Mouse (Mus musculus) ES-E14 (cell line): ENCODE data around the gene Cul3.

ENCODE experiments used
- CHD2 ChIP-seq: IDR thresholded peaks from 2 replicates; pipeline ENCODE4 v1.6.1; 2014; ENCODE audit warnings: mild to moderate bottlenecking, low read depth, low read length, inconsistent platforms
- HCFC1 ChIP-seq: IDR thresholded peaks from 2 replicates; pipeline ENCODE4 v1.6.1; 2012; ENCODE audit warnings: low read length, inconsistent platforms, borderline replicate concordance; ENCODE audit not compliant: insufficient read depth
- MAFK ChIP-seq: IDR thresholded peaks from 2 replicates; pipeline ENCODE4 v1.6.1; 2014; ENCODE audit warnings: mild to moderate bottlenecking, low read depth, low read length, inconsistent platforms; ENCODE audit not compliant: insufficient read depth
- ZNF384 ChIP-seq: IDR thresholded peaks from 2 replicates; pipeline ENCODE4 v1.6.1; 2012; ENCODE audit warnings: low read depth, low read length, inconsistent platforms

DNA sequence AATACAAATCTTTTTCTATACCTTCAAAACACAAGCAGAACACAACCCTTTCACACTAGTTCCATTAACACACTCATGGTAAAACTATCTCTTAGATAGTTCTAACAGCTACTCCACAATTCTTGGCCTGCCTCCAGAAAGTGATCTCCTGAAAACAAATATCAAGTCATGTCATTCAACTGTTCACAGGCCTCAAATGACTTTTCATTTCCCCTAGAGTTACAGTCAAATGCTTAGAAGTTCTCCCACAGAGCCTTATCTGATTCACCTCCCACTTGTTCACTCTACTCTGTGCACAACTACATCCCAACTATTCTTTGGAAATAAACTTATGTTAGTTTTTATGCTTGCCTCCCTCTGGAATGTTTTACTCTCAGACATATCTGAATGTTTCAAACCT, 15.9 kb downstream of the Cul3 start:
- TF ChIP-seq MAFK (no peak), CHD2 (no peak), HCFC1 (no peak), ZNF384 (no peak)
